Mouse (Mus musculus) midbrain, postnatal 0 days (tissue): ENCODE data around the gene Cdc26. TPM values are rescaled to one million over a fixed set of nuclear protein-coding genes. Genes with fewer than 3 reads are reported as not detected.
A peak's percentile ranks its signal among the peaks of the same experiment; 100 is the strongest.

Source experiments
- ATAC-seq: fragments of 200-750 bp; cut with Nextera tagmentation; 2 replicates; pipeline ENCODE4 v1.8.0; 2017; ENCODE audit warnings: moderate number of reproducible peaks, mild to moderate bottlenecking, moderate TSS enrichment, moderate library complexity; ENCODE audit not compliant: low FRiP score
- DNase-seq: peaks from one replicate; pipeline ENCODE4 v3.0.0-alpha.2; 2015; ENCODE audit warnings: low spot score
- H3K27ac ChIP-seq: fragments of 300-500 bp; sonication (generic); 2 replicates; pipeline ENCODE4 v1.5.1; 2014; ENCODE audit warnings: low read depth, mild to moderate bottlenecking, low read length, mixed read lengths
- H3K27me3 ChIP-seq: fragments of 300-500 bp; sonication (generic); 2 replicates; pipeline ENCODE4 v1.6.1; 2014; ENCODE audit warnings: low read length, control low read depth, mixed read lengths; ENCODE audit not compliant: insufficient read depth
- H3K36me3 ChIP-seq: fragments of 300-500 bp; sonication (generic); 2 replicates; pipeline ENCODE4 v1.6.1; 2014; ENCODE audit warnings: low read length, control low read depth, mixed read lengths; ENCODE audit not compliant: insufficient read depth
- H3K4me1 ChIP-seq: fragments of 300-500 bp; sonication (generic); 2 replicates; pipeline ENCODE4 v1.6.1; 2014; ENCODE audit warnings: mild to moderate bottlenecking, control low read depth, antibody characterized with exemption, low read length, mixed read lengths; ENCODE audit not compliant: insufficient read depth
- H3K4me2 ChIP-seq: fragments of 300-500 bp; sonication (generic); 2 replicates; pipeline ENCODE4 v1.6.1; 2014; ENCODE audit warnings: low read depth, mild to moderate bottlenecking, low read length, mixed read lengths; ENCODE audit not compliant: poor library complexity, severe bottlenecking
- H3K4me3 ChIP-seq: fragments of 300-500 bp; sonication (generic); 2 replicates; pipeline ENCODE4 v1.5.1; 2014; ENCODE audit warnings: low read depth, mild to moderate bottlenecking, low read length, moderate library complexity
- H3K9ac ChIP-seq: fragments of 300-500 bp; sonication (generic); replicated peaks from 2 replicates; pipeline ENCODE4 v1.6.1; 2014; ENCODE audit warnings: mild to moderate bottlenecking, low read length, moderate library complexity, mixed read lengths; ENCODE audit not compliant: poor library complexity, severe bottlenecking
- H3K9me3 ChIP-seq: fragments of 300-500 bp; sonication (generic); 2 replicates; pipeline ENCODE4 v1.6.1; 2016; ENCODE audit warnings: low read length, control low read depth
- CTCF ChIP-seq: IDR thresholded peaks from 2 replicates; pipeline ENCODE4 v1.5.1; 2016; ENCODE audit warnings: antibody characterized with exemption, mild to moderate bottlenecking
- WGBS: fragments of 180-500 bp; shearing (Covaris S2); extraction: QIAGEN DNeasy Blood & Tissue Kit; methylation state at CpG from one replicate; pipeline ENCODE4 v1.1.7; 2014; 5-methylcytosine and 5-hydroxymethylcytosine counted together
- polyA plus RNA-seq: library from polyadenylated mRNA; unstranded; fragments of >200 nt; fragmentation: Nextera tagmentation; extraction: Ambion mirVana; gene quantifications from 2 replicates; pipeline ENCODE4 v1.2.1, GENCODE M21; 2015
- total RNA-seq: library from RNA; depleted of rRNA; stranded (reverse); fragments of >200 nt; gene quantifications from 2 replicates; pipeline ENCODE4 v1.2.3, GENCODE M21; 2014

The Cdc26 gene
- total and polyA plus RNA-seq, 2 experiments from 2014 or later = 41.2 to 73.4 TPM

DNA sequence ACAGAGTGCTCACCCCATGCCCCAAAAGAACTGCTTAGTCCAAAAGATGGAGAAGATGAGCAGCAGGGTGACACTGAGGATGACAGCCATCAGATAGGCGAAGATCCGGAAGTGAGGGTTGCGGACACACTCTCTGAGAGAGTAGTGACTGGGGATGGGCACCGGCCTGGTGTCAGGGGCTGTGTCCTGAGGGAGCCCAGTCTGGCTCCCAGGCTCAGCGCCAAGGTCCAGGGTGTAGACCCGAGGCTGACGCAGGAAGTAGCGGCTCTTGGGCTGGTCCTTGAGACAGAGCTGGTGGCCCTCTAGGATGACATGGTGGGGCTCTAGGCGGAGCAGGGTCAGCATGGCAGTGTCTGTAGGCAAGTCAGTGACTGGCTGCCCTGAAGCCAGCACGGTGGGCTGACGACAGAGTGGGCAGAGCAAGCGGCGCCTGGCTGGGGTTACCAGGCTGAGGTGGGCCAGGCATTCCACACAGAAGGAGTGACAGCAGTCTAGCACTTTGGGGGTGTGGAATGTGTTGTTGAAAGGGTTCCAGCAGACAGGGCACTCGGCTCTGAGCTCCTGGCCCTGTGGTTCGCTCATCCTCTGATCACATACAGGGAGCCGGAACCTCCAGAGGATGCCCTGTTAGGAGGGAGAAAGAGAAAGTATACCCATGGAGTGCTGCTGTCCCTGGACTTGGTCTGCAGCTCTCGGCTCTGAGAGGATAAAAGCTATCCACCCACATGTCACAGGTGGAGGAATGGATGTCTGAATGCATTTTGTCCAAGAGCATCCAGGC lies 19.7 kb upstream of the Cdc26 start:
- Histone ChIP-seq H3K4me3 (no peak overlapping the region), H3K36me3 (peaks cover 15% of the 10 kb centered on the region), H3K9me3 (no peaks in the 10 kb centered on the region), H3K27ac (no peak overlapping the region), H3K4me1 (no peaks in the 10 kb centered on the region), H3K4me2 (no peak overlapping the region), H3K9ac (no peak overlapping the region), H3K27me3 (no peaks in the 10 kb centered on the region)
- no peak for TF ChIP-seq CTCF
- WGBS = 80% methylated on average over 17 of the region's 17 CpGs
- no peak for ATAC-seq
- no peak for DNase-seq

- no peak for ATAC-seq
- TF ChIP-seq CTCF = no peak
- Histone ChIP-seq H3K36me3 (peaks cover 26% of the 10 kb centered on the region), H3K9me3 (no peaks in the 10 kb centered on the region), H3K9ac (no peak overlapping the region), H3K4me3 (no peak overlapping the region), H3K4me1 (no peaks in the 10 kb centered on the region), H3K27ac (no peak overlapping the region), H3K4me2 (no peak overlapping the region), H3K27me3 (no peaks in the 10 kb centered on the region)
- 94% methylated on average over 4 of the region's 4 CpGs for WGBS
- DNase-seq = no peak
These were observed 17.4 kb upstream of the Cdc26 start for GRCm38 (mm10) chr4:62425891-62426290.

DNA sequence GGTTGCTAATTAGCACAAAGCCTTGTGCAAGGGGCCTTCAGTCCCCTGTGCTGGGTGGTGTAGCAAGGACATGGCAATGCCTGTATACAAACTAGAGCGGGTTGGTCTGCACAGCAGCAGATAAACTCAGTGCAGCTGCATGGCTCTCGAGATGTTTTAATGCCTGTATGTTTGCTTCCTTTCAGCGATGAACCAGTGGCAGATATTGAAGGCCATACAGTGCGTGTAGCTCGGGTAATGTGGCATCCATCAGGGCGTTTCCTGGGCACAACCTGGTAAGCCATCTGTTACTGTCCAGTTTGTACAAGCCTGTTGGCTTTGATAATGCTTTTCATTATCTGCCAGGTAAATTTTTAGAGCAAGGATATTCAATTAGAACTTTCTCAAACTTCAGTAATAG lies 10.6 kb upstream of the Cdc26 start:
- DNase-seq = no peak
- Histone ChIP-seq H3K4me1 (no peaks in the 10 kb centered on the region), H3K9ac (no peak overlapping the region), H3K4me3 (no peak overlapping the region), H3K27ac (no peak overlapping the region), H3K4me2 (no peak overlapping the region), H3K36me3 (peaks cover 84% of the 10 kb centered on the region), H3K9me3 (no peaks in the 10 kb centered on the region), H3K27me3 (no peaks in the 10 kb centered on the region)
- no peak for ATAC-seq
- 93% methylated on average over 6 of the region's 6 CpGs for WGBS
- TF ChIP-seq CTCF = no peak

DNA sequence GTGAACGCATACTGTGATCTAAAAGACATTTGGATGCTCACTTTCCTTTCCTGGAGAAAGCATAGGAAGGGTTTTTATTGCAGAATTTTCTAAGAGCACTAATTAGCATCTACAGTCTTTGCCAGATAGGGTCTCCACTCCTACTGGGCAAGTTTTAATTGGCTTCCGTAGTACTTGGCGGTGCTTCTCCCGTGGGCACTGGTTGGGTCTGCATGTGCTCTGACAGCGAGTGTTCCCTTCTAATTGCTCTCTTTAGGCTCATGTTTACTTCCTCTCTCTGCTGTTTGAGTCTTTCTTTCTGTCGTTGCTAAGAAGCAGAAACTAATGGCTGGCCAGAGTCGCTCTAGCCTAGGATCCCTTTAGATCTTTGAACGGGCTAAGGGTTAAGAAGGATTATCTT lies 10.0 kb upstream of the Cdc26 start:
- DNase-seq (no peak), ATAC-seq (no peak)
- Histone ChIP-seq H3K27me3 (no peaks in the 10 kb centered on the region), H3K27ac (no peak overlapping the region), H3K36me3 (peaks cover 77% of the 10 kb centered on the region), H3K9ac (no peak overlapping the region), H3K4me1 (no peaks in the 10 kb centered on the region), H3K4me2 (no peak overlapping the region), H3K4me3 (no peak overlapping the region), H3K9me3 (no peaks in the 10 kb centered on the region)
- WGBS = 87% methylated on average over 8 of the region's 8 CpGs
- no peak for TF ChIP-seq CTCF

GRCm38 (mm10) chr4:62411606-62412005 lies 3.2 kb upstream of the Cdc26 start:
- peaks cover 37% of the 10 kb centered on the region for H3K36me3 ChIP-seq
- no peak overlapping the region for H3K4me2 ChIP-seq
- H3K27ac ChIP-seq = no peak overlapping the region
- no peaks in the 10 kb centered on the region for H3K9me3 ChIP-seq
- H3K4me3 ChIP-seq = no peak overlapping the region
- no peak for TF ChIP-seq CTCF
- H3K9ac ChIP-seq = no peak overlapping the region
- no peak for DNase-seq
- no peaks in the 10 kb centered on the region for H3K27me3 ChIP-seq
- ATAC-seq = no peak
- H3K4me1 ChIP-seq = peaks cover 10% of the 10 kb centered on the region
- 94% methylated on average over 10 of the region's 10 CpGs for WGBS

- ATAC-seq (no peak), DNase-seq (no peak)
- no peak overlapping the region for H3K4me3 ChIP-seq
- H3K27me3 ChIP-seq = no peaks in the 10 kb centered on the region
- peaks cover 10% of the 10 kb centered on the region for H3K4me1 ChIP-seq
- 0 out of 2 replicates have a peak overlapping the region, but pooled peaks have one; percentile 13 for H3K9ac ChIP-seq
- TF ChIP-seq CTCF = no peak
- H3K4me2 ChIP-seq = no peak overlapping the region
- H3K9me3 ChIP-seq = no peaks in the 10 kb centered on the region
- 92% methylated on average over 2 of the region's 2 CpGs for WGBS
- peaks cover 24% of the 10 kb centered on the region for H3K36me3 ChIP-seq
- H3K27ac ChIP-seq = no peak overlapping the region
These were observed 1.9 kb upstream of the Cdc26 start for GRCm38 (mm10) chr4:62410325-62410724.
